Mouse (Mus musculus) R1 (cell line): ENCODE results near the gene Usf2.
A peak's percentile ranks its signal among the peaks of the same experiment; 100 is the strongest.

Experiments
- DNase-seq: peaks from one replicate; pipeline ENCODE4 v3.0.0-alpha.2; 2018; ENCODE audit warnings: low read depth, low spot score

The Usf2 gene

DNA sequence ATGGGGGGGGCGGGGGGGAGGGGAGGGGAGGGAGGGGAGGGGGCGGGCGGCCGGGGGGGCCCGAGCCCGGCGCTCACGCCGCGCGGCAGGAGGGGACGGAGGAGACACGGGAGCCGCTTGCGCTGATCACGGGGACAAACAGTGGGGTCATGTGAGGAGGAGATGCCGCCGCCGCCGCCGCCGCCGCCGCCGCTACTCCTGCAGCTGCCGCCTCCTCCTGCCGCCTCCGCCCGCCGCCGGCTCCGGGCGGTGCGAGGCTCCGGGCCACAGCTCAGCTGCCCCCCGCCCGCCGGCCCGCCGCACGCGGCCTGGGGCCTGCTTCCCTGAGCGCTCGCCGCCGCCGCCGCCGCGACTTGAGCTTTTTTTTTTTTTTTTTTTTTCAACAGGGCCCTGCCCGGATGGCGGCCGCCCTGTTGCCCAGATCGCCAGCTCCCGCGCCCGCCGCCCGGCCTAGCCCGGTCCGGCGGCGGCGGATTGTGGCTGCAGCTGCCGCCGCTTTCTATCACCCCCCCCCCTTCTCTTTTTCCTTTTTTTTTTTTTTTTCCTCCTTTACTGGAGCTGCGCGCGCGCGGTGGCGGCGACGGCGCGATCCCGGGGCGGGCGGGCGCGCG is at the start of gene Usf2:
Gene Usf2 (minus strand): TSS at position 48 of the 611 bp plus-strand sequence.
- DNase-seq: peak; percentile 70

DNA sequence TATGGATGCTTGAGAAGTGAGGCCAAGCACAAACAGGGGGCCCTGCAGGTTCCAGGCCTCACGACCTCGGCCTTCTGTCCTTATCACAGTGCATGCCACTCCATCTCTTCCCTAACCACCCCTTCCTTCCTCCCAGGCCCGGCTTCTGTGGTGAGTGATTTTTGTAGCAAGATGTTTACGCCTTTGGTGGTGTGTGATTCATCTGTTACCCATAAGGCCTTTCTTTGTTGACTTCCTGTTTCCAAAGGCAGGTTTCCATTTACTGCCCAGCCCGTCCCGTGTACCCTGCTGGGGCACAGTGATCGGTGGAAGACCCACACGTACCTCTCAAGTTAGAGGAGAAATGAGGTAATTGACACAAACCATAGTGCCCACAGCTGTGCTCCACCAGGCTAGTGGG is 46.0 kb upstream of the Usf2 start:
- DNase-seq: no peak

DNA sequence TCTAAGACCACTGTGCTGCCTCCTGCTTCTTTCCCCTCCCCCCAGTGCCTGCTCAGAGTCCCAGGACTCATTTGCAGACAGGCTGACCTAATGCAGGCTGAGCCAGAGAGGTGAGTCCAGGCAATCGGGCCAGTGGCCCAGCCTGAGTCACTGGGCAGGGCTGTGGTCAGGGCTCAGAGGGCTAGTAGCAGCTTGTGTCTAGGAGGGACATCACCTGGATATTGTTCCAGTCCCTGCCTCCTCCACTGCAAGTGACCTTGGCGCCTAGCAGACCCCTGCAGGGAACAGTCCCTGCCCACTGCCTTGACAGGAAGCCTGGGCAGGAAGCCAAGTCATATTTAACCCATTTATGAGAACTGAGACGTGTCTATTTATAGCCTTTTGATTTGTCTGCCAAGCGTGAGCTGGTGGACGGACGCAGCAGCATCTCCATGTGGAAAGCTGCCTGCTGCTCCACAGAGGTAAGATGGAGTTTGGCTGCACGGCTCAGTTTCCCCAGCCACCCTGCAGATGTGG is 44.0 kb upstream of the Usf2 start:
- no peak for DNase-seq

DNA sequence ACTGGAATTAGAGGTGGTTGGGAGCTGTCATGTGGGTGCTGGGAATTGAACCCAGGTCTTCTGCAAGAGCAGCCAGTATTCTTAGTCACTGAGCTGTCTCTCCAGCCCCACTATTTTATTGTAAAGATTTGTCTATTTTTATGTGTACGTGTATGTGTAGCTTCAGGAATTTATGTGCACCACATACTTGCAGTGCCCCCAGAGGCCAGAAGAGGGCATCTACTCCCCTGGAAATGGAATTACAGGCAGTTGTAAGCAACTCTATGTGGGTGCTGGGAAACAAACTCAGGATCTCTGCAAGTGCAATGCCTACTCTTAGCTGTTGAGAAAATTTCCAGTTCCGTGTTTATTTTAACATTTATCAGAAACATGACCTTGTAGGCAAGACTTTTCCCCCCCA is 39.9 kb upstream of the Usf2 start:
- peak; percentile 53 for DNase-seq

DNA sequence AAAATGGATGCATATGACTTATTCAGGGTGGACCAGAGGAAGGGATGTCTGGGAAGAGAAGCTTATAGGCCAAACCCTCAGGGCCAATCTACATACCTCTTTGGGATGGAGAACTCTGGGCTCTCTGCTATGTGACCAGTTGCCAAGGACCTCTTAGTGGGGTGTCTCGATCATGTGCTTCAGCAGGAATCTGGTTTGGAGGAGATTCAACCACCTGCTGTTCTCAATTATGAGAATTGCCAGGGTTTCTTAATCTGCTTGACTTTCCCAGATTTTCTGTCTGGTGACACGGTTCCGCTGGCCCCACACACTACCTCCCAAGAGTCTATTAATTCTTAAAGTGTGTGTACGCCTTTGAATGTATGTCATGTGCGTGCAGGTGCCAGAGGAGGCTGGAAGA is 37.4 kb upstream of the Usf2 start:
- DNase-seq: no peak

DNA sequence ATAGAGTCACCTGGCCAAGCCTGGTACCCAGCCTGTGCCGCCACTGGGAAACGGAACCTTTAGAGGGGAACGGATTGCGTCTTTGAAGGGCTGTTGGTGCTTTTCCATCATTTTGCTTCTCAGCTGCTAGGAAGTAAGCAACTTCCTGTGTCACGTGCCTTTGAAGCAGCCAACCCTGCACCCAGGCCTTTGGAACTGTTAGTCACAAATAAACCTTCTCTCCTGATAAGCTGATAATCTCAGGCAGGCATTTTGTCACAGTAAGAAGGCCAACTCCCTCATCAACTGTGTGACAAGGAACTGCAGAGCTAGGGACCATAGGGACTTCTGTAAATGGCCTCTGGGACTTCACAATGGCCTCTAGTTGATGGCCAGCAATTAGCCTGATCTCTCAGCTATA is 35.5 kb upstream of the Usf2 start:
- no peak for DNase-seq

DNA sequence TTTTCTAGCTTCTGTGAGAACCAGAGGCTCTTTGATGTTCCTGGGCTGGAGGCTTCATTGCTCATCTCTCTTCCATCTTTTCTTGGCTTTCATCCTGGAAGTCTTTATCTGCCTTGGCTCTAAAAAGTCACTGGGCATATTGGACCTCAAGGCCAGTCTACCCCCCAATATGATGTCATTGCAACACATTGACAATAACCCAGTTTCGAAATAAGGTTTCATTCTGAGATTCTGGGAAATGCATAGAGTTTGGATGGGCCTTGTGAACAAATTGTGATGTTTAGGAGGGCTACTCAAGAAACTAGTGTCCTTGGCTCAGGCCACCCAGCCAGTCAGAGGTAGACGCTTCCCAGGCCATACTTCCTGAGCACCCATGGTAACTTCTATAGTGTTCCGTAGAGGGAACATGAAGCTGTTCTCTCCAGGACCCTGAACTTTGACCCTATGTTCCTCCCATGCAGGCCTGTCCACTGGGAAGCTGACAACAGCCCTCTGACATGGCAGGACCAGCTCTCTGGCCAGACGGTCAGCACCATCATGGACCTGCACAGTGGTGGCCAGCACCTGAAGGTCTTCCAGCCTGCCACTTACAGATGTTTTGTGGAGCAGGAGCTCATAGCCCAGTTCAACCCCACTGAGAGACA is 32.0 kb upstream of the Usf2 start:
- DNase-seq: no peak

DNA sequence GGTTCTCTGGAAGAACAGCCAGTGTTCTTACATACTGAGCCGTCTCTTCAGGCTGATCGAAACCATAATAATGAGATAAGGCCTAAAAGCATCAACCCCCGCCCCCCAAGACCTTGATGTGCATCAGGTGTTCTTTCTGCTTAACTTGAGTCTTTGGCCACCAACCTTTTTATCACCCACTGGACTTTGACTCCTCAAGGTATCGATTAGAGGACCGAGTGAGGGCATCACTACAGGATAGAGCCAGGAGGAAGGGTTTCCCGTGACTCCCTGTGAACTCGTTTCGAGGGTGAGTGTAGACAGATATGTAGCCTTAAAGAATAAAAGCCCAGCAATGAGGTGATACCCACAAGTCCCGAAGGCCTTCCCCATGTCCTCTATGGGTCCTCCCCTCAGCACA is 28.8 kb upstream of the Usf2 start:
- no peak for DNase-seq

DNA sequence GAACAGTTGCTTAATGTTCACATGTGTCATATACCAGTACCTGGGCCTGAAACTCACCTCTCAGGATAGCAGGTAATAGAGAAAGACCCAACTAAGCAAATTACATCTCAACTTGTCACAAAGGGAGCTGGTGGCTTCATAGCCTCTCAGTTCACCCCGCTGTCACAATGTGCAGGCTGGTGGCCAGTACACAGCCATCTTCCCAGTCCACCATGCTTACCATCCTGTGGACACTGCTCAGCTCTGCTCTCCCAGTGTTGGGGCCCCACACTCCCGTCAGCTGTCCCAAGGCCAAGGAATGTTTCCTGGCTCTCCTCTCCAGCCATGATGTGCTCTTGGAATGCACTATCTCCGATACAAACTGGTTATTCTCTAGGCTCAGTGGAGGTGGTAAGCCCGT is 25.1 kb upstream of the Usf2 start:
- DNase-seq: no peak

DNA sequence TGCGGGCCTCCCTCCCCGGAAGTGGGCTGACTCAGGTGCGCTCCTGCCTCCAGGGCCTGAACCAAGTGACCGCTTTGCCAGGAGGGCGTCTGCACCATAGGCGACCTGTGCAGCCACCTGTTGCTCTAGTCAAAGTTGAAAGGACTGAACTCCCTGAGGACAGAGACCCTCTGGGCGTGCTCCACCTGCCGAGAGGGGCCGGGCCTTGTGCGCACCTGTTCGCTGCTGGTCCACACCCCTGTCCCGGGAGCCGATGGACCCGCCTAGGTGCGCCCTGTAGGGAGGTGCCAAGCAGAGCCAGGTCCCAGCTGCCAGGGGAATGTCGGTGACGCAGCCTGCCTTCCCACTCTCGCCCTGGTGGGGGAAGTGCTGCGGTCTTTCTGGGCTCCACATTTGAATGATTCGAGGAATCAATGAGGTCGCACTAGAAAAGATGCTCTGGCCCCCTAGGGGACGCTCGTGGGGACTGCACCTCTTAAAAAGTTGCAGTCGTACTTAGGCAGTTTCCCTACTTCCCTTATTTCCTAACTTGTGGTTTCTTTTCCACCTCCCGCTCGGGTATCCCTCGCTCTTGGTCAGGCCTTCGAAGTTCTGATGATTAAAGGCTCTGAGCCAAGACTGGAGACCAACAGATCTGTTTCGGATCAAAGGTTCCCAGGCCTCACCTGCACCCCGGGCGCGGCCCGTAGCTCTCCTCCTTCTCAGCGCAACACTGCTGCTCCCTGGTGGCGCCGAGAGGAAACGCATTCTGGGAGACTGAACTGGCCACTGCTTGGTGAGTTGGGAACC is 17.1 kb upstream of the Usf2 start, which contains the start of gene Fam187b:
Gene Fam187b (plus strand): TSS at position 290 of the 789 bp plus-strand sequence.
- DNase-seq: peak; percentile 92

DNA sequence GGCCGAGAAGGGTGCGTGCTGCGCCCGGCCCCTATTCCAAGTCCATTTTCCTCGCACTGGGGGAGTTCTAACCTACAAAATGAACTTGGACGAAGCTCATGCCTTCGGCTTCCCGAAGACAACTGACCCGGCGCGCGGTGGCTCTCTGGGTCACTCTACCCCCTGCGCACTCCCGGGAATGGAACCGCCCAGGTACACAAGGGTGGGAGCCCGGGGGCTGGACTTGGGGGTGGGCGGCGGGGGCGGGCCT is 16.6 kb upstream of the Usf2 start, which contains the start of gene Lsr:
Gene Lsr (minus strand): TSS at position 214 of the 250 bp plus-strand sequence.
- no peak for DNase-seq

DNA sequence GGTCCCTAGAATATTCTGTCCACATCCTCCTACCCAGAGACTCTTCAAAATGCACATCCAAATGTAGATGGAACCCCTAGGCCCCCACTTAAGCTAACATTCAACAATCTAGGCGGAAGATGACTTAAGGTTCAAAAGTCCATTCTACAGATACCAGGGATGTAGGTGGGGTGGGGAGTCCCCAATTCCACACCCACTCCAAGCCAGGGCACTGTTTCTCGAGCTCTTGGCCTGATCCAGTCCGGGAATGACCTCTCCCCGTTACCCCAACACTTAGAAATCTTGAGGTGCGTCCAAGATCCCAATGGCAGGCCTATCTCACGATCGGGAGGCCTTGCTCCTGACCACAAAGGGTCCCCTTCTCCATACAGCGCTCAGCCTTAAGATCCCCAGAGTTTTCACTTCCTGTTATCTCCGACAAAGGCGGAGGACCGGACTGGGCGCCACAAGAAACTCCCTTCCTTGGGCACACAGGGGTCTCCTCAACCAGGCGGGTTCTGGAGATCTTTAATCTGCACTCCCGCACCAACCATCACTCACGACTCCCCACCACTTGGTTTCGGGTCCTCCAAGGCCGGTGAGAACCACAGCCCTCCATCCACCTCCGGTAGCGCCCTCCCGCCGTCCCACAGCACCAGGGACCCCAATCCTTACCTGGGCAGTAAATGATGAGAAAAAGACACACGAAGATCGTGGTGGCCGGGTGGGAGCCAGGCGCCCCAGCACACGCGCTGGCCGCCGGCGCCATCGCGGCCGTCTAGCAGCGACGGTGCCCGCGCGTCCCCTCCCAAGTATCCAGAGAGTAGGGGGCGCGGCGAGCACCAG is 16.0 kb upstream of the Usf2 start:
- DNase-seq: peak; percentile 24

DNA sequence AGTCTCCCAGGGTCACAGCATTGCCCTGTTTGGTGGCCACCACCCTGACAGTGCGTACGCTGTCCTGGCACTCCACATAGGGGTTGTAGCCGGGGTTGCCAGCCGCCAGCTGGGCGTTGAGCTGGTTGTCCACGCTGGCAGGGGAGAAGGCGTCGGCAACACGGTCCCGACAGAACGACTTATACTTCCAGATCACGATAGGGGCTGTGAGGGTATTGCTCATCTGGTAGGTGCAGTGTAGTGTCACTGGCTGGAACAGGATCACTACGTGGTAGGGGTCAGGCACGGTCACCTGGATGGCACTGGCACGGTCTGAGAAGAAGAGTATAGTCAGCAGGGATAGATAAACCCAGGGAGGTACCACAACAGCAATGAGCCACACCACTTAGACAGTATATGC is 15.3 kb upstream of the Usf2 start:
- no peak for DNase-seq

DNA sequence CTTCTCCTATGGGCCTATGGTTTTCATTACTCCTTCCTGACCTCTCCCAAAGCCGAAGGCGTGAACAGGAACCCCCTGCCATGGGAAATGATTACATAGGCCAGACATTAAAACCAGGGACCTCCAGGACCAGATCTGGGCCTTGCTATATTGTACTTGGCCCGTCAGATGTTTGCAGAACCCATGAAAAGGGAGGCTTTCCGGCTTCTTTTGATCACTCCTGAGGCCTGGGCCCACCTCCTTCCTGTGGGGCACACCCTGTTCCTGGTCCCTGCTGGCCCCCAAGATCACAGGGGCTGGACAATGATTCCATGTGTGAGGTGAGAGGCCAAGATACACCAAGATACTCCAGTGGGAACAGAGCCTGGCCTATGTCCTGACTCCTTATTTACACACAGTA is 12.6 kb upstream of the Usf2 start:
- no peak for DNase-seq

DNA sequence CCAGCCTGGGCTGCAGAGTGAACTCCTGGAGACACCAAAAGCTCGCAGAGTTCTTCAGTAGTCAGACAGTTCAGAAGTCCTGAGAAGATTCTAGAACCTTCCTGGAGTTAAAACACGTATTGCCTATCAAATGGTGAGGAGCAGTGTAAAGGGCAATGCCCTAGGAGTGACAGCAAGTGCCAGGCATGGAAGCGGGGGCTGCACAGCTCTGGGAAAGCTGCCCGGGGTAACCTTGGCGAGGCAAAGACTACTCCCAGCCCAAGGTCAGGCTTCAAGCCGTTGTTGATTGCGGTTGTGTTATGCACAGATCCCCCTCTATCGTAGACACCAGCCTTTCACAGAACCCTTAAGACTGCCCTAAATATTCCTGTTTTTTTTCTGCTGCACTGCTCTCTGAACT is 12.0 kb upstream of the Usf2 start:
- no peak for DNase-seq

DNA sequence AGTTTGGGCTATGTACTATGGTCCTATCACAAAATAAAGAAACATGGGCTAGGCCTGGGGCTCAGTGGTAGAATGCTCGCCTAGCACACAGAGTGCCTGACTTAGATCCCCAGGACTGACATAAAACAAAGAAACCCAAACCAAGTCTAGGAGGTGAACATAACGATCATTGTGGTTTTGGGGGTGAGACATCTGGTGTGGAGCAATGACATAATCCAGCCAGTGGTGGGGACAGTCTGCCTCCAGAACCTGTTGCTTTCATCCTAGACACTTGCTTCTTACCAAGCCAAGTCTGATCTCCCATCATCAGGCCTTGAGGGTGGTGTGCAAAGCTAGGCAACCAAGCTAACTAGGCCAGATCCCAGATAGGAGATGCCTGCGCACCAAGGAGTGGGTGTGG is 10.1 kb upstream of the Usf2 start:
- DNase-seq: no peak

DNA sequence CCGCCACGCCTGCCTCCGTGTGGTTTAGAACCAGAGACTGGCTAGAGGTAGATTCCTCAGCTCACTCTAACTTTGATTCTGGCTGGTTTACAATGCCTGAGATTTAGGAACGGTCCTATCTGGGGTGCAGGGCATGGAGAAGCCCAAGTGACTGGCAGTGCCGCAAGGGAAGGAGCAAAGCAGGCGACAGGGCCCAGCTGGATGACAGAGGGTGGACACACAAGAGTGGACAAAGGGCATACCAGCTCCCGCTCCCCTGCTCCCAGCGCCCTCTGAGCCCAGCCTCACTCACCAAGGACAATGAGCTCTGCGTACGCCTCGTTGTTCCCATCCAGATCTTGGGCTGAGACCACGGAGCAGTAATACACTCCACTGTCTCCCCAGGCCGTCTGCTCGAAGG is 9.1 kb upstream of the Usf2 start:
- no peak for DNase-seq

DNA sequence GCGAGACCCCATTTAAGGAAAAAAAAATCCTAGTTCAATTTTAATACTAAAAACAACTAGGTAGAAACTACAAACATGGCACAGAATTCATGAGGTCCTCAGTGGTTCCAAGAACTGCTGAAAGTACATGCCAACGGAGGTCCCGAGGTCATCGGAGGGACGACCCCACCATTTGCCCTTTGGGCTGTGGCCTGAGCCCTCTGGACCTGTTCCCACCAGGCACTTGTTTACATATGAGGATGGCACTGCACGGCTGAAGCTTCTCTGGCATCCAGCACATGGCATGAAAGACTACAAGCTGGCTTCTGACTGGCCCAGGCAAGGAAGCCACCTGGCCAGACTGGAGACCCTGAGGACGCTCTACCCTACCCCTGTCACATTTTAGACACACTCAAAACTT is 7.8 kb upstream of the Usf2 start:
- no peak for DNase-seq

DNA sequence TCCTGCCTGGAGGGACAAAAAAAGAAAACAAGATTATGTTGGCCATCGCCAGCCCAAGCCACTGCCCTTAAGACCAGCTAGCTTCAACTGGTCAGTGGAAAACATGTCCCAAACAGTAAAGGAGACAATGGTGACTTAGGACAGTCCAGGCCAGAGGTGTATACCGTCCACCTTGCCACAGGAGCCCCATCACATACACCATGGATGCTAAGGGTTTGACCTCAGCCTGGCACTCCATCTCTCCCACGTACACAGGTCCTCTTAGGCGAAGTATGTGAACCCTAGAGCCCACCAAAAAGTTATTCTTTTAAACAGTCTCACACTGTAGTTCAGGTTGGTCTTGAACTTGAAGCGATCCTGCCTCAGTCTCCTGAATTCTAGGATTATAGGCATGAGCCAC is 6.3 kb upstream of the Usf2 start:
- no peak for DNase-seq

DNA sequence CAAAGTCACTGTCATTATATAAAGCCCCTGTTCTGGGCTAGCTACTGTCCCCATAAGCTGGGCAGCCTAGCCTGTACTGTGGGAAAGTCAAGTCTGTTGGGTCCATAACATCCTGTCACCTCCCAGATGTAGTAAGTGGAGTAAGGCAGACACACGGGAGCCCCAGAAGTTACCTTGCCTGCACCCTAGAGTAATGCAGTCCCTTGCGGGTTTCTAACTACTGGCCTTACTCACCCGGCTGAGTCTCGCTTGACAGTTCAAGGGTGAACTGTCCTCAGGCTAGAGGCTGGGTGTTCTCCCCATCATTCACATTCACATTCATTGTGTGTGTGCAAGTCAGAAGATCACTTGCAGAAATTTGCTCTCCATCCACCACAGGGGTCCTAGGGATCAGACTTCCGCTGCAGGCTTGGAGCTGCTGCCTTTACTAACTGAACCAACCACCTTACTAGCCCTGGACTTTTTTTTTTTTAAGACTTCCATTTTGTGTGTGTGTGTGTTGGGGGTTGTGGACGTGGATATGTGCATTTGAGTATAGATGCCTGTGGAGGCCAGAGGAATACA is 3.3 kb upstream of the Usf2 start:
- peak; percentile 72 for DNase-seq

DNA sequence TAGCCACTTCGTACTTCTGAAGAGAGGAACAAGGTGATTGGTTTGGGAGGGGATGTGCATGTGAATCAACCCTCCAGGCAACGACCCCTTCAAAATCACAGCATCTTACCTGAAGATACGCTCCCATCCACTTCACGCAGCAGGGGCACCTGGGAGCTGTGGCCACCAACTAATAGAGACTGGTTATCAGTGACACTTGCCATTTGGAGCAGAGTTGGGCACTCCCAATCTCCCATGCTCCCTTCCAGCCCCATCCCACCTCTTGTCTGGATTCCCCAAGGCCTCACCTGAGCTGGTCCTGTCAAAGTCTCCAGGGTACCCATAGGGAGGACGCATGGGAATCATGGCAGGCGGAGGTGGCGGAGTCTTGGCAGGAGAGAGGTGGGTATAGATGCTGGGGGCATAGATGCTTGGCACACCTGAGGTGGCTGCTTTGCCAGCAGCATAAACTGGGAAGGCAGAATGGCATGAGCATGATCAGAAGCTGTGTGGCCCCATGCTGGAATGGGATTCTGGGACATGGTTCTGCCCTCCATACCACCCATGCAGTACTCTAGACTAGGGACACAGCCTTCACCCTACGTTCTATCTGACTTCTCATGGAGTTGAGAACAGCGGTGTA is 2.4 kb upstream of the Usf2 start:
- DNase-seq: no peak
